ENCODE assay signal across 8 mouse cellular contexts in genomic region chr19:46148372-46148760, GRCm38 (mm10). TPM values are rescaled to one million over a fixed set of nuclear protein-coding genes. Genes with fewer than 3 reads are reported as not detected.
DNase-seq lines count a peak whose midpoint lies in the region; ATAC-seq and TF ChIP-seq lines count a peak whose summit lies in the region.

No protein-coding gene starts in this region.

- under 1% methylated on average over 23 of the region's 27 CpGs for WGBS in embryonic facial prominence, embryonic 13.5 days
- WGBS in heart, embryonic 11.5 days (ENCODE audit: insufficient replicate concordance), result under 1% methylated on average over 21 of the region's 27 CpGs
- WGBS in kidney, embryonic 15.5 days, result 2% methylated on average over 27 of the region's 27 CpGs
- under 1% methylated on average over 27 of the region's 27 CpGs for WGBS in neural tube, embryonic 15.5 days

- H3K9ac ChIP-seq in embryonic facial prominence, embryonic 13.5 days, result peak overlapping the region; percentile 62
- no peak overlapping the region; the same call in 1 of the 2 replicates for H3K9ac ChIP-seq in heart, embryonic 11.5 days (ENCODE audit: low read depth, low read length)
- 0 out of 2 replicates have a peak overlapping the region, but pooled peaks have one; percentile 7 for H3K9ac ChIP-seq in kidney, embryonic 15.5 days
- H3K9ac ChIP-seq in neural tube, embryonic 15.5 days (replicated peaks), result peak overlapping the region; percentile 34; the same call in 1 of the 2 replicates

- TF ChIP-seq CTCF in left cerebral cortex, adult 2 months (IDR thresholded peaks at IDR 0.05), result no peak

- no peak overlapping the region for H3K27ac ChIP-seq in left cerebral cortex, adult 2 months
- no peak overlapping the region for H3K27ac ChIP-seq in embryonic facial prominence, embryonic 13.5 days
- no peak overlapping the region for H3K27ac ChIP-seq in heart, embryonic 11.5 days (ENCODE audit: low read depth, low read length)
- no peak overlapping the region for H3K27ac ChIP-seq in kidney, embryonic 15.5 days
- H3K27ac ChIP-seq in neural tube, embryonic 15.5 days (replicated peaks), result no peak overlapping the region

- peak overlapping the region; percentile 96 for H3K4me2 ChIP-seq in embryonic facial prominence, embryonic 13.5 days
- peak overlapping the region; percentile 100 for H3K4me2 ChIP-seq in heart, embryonic 11.5 days
- H3K4me2 ChIP-seq in kidney, embryonic 15.5 days, result peak overlapping the region; percentile 88
- H3K4me2 ChIP-seq in neural tube, embryonic 15.5 days, result peak overlapping the region; percentile 98

- H3K4me1 ChIP-seq in embryonic facial prominence, embryonic 13.5 days, result peaks cover 25% of the 10 kb centered on the region
- peaks cover 10% of the 10 kb centered on the region for H3K4me1 ChIP-seq in heart, embryonic 11.5 days (ENCODE audit: control insufficient read depth, insufficient read depth, low read length)
- H3K4me1 ChIP-seq in kidney, embryonic 15.5 days, result peaks cover 25% of the 10 kb centered on the region
- peaks cover 30% of the 10 kb centered on the region for H3K4me1 ChIP-seq in neural tube, embryonic 15.5 days

- peaks cover 78% of the 10 kb centered on the region for H3K27me3 ChIP-seq in embryonic facial prominence, embryonic 13.5 days
- H3K27me3 ChIP-seq in heart, embryonic 11.5 days (ENCODE audit: control insufficient read depth, insufficient read depth, low read length), result peaks cover 58% of the 10 kb centered on the region
- peaks cover 78% of the 10 kb centered on the region for H3K27me3 ChIP-seq in kidney, embryonic 15.5 days
- peaks cover 70% of the 10 kb centered on the region for H3K27me3 ChIP-seq in neural tube, embryonic 15.5 days (replicated peaks)

- DNase-seq in left cerebral cortex, adult 2 months (ENCODE audit: extremely low spot score in 1 of 2, low spot score in 2 of 2), result peak; percentile 19 to 54
- no peak for DNase-seq in left cerebral cortex, adult 11 months (ENCODE audit: low spot score)
- DNase-seq in lung, adult 18-20 months, result peak; percentile 85 to 90
- peak; percentile 89 for DNase-seq in testis, postnatal 14 days (ENCODE audit: low spot score)

- peak; percentile 76 for ATAC-seq in embryonic facial prominence, embryonic 13.5 days (ENCODE audit: insufficient number of reproducible peaks, insufficient read depth, low FRiP score, low TSS enrichment, low read depth)
- ATAC-seq in heart, embryonic 11.5 days (replicated peaks; ENCODE audit: insufficient number of reproducible peaks, low FRiP score, low TSS enrichment), result peak; percentile 81
- peak; percentile 78 for ATAC-seq in kidney, embryonic 15.5 days (replicated peaks; ENCODE audit: low FRiP score)
- ATAC-seq in neural tube, embryonic 15.5 days (ENCODE audit: low FRiP score), result peak; percentile 43; the same call in 1 of the 2 replicates

- peak overlapping the region; percentile 43 for H3K4me3 ChIP-seq in left cerebral cortex, adult 2 months
- H3K4me3 ChIP-seq in embryonic facial prominence, embryonic 13.5 days, result peak overlapping the region; percentile 51
- H3K4me3 ChIP-seq in heart, embryonic 11.5 days (ENCODE audit: low read depth, low read length), result peak overlapping the region; percentile 64
- H3K4me3 ChIP-seq in kidney, embryonic 15.5 days (replicated peaks), result peak overlapping the region; percentile 56
- peak overlapping the region; percentile 49 for H3K4me3 ChIP-seq in neural tube, embryonic 15.5 days (replicated peaks)

- no peaks in the 10 kb centered on the region for H3K36me3 ChIP-seq in embryonic facial prominence, embryonic 13.5 days
- no peaks in the 10 kb centered on the region for H3K36me3 ChIP-seq in heart, embryonic 11.5 days (ENCODE audit: control insufficient read depth, insufficient read depth, low read length)
- H3K36me3 ChIP-seq in kidney, embryonic 15.5 days, result no peaks in the 10 kb centered on the region
- H3K36me3 ChIP-seq in neural tube, embryonic 15.5 days, result no peaks in the 10 kb centered on the region

- no peaks in the 10 kb centered on the region for H3K9me3 ChIP-seq in embryonic facial prominence, embryonic 13.5 days
- H3K9me3 ChIP-seq in heart, embryonic 11.5 days (replicated peaks; ENCODE audit: control insufficient read depth, low read length), result no peaks in the 10 kb centered on the region
- no peaks in the 10 kb centered on the region for H3K9me3 ChIP-seq in kidney, embryonic 15.5 days (replicated peaks)
- H3K9me3 ChIP-seq in neural tube, embryonic 15.5 days (replicated peaks), result no peaks in the 10 kb centered on the region

- intact Hi-C loops in left cerebral cortex, adult 2 months (cut with DNase I), result no loop called here

RNA-seq across cellular contexts. Expression of gene Pitx3, which starts 0.2 kb away (rescaled TPM):
- total RNA-seq in left cerebral cortex, adult 2 months (2021), result not detected
- polyA plus RNA-seq in embryonic facial prominence, embryonic 13.5 days (2015; fragmentation: Nextera tagmentation; extraction: Ambion mirVana), result 2.4 and 2.5 TPM in 2 replicates
- polyA plus RNA-seq in heart, embryonic 11.5 days (2014; fragmentation: Nextera tagmentation; extraction: Ambion mirVana), result 0.26 TPM in 1 of 2 replicates, not detected in the other
- 0.48 and 0.85 TPM in 2 replicates for polyA plus RNA-seq in kidney, embryonic 15.5 days (2015; fragmentation: Nextera tagmentation; extraction: Ambion mirVana)
- polyA plus RNA-seq in neural tube, embryonic 15.5 days (2015; fragmentation: Nextera tagmentation; extraction: Ambion mirVana), result 0.32 and 0.64 TPM in 2 replicates

RNA-seq across cellular contexts. Expression of gene Gbf1, which starts 3.9 kb away (rescaled TPM):
- 10 to 100 TPM; 90.1 to 95.4 TPM for total RNA-seq in left cerebral cortex, adult 2 months (2021)
- 66.1 and 67.6 TPM in 2 replicates for polyA plus RNA-seq in embryonic facial prominence, embryonic 13.5 days (2015; fragmentation: Nextera tagmentation; extraction: Ambion mirVana)
- 34.0 and 45.7 TPM in 2 replicates for polyA plus RNA-seq in heart, embryonic 11.5 days (2014; fragmentation: Nextera tagmentation; extraction: Ambion mirVana)
- 50.7 and 51.0 TPM in 2 replicates for polyA plus RNA-seq in kidney, embryonic 15.5 days (2015; fragmentation: Nextera tagmentation; extraction: Ambion mirVana)
- 68.8 and 76.6 TPM in 2 replicates for polyA plus RNA-seq in neural tube, embryonic 15.5 days (2015; fragmentation: Nextera tagmentation; extraction: Ambion mirVana)

RNA-seq across cellular contexts. Expression of gene Elovl3, which starts 16.7 kb away (rescaled TPM):
- total RNA-seq in left cerebral cortex, adult 2 months (2021), result not detected
- polyA plus RNA-seq in embryonic facial prominence, embryonic 13.5 days (2015; fragmentation: Nextera tagmentation; extraction: Ambion mirVana), result 0.25 and 0.28 TPM in 2 replicates
- polyA plus RNA-seq in heart, embryonic 11.5 days (2014; fragmentation: Nextera tagmentation; extraction: Ambion mirVana), result not detected in 2 replicates
- polyA plus RNA-seq in kidney, embryonic 15.5 days (2015; fragmentation: Nextera tagmentation; extraction: Ambion mirVana), result not detected in 2 replicates
- polyA plus RNA-seq in neural tube, embryonic 15.5 days (2015; fragmentation: Nextera tagmentation; extraction: Ambion mirVana), result 0.10 TPM in 1 of 2 replicates, not detected in the other
